Mouse (Mus musculus) bone marrow macrophage, adult 2 months (primary cell): ENCODE measurements at regions not wholly inside any gene's neighbourhood (a gene's known extent, or its start where the extent isn't known, plus 50 kb on each side); places are given as distances from the start of the nearest gene placed in this dataset.

Experiments used
- CTCF ChIP-seq: IDR thresholded peaks from 2 replicates; pipeline ENCODE4 v1.5.1; 2012; ENCODE audit warnings: low read depth, mild to moderate bottlenecking, low read length, moderate library complexity
- POLR2A ChIP-seq: IDR thresholded peaks from 2 replicates; pipeline ENCODE4 v1.6.1; 2012; ENCODE audit warnings: mild to moderate bottlenecking, low read depth, low read length, borderline replicate concordance

- TF ChIP-seq CTCF, result no peak
- TF ChIP-seq POLR2A, result no peak
Observed at GRCm38 (mm10) chr11:114481037-114481436, 187.3 kb upstream of the Rpl38 start.
